Mouse (Mus musculus): Measurements from ENCODE around the gene Rbfox3.

Gene Rbfox3

DNA sequence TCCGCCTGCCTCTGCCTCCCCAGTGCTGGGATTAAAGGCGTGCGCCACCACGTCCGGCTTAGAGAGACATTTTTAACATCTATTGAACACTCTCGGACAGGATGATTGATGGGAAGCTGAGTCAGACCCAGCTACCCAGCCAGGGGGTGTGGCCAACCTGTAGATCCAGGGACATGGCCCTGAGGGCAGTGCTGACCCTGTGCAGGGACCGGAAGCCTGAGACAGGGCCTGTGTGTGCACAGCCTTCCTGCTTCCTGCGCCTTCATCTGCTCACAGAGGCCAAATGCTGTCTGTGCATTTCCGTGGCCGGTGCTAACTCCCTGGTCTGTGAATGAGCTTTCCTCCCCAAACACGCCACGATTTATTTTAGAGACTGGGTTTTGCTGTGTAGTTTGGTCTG is 431.6 kb downstream of the Rbfox3 start:
- no peak for DNase-seq (ENCODE audit: low spot score in 2 of 2)

DNA sequence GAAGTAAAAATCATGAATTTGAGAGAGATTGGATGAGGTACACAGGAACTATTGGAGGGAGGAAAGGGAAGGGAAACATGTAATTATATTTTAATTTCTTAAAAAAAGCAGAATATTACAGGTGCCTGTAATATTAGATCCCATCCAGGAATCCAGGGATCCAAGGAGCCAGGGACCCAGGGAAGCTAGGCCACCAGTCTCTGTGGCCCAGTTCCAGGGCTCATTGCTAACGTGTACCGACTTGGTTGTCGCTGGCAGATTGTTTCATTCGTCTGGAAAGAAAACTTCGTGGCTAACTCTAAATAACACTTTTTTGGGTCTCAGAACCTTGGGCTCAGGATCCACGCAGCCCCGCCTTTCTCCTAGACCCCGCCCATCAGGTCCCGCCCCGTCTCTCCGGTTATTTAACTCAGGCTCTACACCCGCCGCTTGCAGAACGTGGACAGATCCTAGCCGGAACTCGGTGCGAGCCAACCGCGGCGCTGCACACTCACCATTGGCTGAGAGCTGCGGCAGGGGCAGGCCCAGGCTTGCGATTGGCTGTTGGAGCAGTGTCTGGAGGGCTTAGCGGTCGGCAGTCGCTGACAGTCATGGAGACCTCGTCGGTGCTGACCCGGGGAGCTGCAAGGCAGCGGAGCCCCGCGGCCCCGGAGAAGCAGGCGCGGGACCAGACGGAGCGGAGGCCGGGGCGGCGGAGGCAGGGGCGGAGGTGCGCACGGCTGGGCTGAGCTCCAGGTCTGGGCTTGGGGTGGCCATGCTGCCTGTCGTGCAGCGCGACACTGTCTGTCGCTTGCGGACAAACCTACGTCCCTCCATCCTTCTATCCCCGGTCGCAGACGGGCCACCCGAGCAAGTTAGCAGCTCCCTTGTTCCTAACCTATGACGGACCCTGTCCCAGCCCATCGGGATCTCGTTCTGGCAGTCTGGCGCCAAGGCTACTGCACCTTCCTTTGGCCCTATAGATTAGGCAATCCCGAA is 434.7 kb downstream of the Rbfox3 start, which contains the start of gene Engase:
Gene Engase (plus strand): TSS at position 434 of the 978 bp plus-strand sequence.
- peak; percentile 97 for DNase-seq (ENCODE audit: low spot score in 2 of 2)

DNA sequence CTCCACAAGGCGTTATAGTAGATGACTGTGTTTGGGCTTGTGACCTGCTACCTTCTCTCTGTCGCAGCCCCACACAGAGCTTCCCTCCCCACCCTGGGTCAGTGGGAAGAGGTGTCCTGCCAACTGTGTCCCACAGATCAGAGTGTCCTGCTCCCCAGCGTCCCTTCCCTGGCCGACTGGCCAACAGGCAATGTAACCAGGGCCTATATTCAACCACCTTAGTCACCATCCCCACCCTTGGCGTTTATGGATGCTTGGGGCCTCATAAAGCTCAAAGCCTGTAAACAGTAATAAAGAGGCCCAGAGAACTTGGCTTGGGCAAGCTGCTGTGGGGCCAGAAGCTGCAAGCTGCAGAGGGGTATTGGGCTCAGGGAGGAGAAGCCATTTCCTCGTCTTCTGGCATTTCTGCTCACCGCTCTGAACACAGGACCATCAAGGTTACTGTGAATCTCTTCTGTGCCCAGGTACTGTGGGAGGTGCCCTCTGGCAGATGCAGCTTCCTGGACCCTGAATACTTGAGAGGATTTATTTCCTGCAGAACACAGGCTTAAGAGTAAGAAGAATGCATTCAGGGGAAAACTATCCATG is 435.8 kb downstream of the Rbfox3 start:
- no peak for DNase-seq (ENCODE audit: low spot score in 2 of 2)

DNA sequence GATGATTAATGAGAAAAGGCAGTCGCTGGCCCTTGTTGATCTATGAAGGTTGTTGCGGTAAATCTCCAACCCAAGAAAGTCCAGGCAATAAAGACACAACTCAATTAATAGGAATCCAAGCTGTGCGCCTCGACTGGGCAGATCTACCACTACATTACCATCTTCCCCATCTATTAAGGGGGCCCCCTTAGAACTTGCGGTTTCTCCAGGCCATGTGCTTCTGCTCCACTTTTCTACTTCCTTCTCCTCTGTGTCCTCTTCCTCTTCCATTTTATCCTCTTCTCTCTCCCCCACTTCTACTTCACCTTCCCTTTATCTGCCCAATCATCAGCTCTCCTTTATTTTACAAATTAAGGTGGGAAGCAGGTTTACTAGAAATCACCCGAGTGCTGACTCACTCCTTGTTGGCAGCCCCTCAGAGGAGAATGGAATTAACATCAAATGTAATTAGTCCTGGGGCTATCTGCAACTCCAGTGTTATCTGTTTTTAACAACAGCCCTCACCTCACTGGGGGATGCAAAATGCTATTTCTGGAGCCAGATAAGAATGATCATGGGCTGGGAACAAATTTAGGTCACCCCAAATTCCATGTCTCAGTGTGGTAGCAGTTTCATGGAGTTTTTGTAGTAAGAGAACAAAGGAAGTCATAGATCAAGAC is 437.4 kb downstream of the Rbfox3 start:
- no peak for DNase-seq (ENCODE audit: low spot score in 2 of 2)

DNA sequence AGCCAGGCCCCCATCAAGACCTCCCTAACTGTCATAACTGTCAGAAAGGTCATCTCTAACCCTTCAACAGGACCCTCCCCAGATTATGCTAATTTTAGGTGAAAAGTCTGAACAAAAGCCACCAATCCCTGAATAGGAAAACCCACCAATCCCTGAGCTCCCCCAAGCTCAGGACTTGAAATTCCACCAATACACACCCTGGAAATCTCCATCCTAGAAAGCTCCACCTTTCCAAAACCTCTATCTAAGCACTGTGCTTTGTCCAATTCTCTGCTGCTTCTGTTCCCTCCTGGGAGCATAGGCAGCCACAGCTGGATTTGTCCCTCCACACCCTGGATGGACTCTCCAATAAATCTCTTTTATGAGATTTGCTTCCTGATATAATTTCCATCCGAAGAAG is 438.2 kb downstream of the Rbfox3 start:
- no peak for DNase-seq (ENCODE audit: low spot score in 2 of 2)

DNA sequence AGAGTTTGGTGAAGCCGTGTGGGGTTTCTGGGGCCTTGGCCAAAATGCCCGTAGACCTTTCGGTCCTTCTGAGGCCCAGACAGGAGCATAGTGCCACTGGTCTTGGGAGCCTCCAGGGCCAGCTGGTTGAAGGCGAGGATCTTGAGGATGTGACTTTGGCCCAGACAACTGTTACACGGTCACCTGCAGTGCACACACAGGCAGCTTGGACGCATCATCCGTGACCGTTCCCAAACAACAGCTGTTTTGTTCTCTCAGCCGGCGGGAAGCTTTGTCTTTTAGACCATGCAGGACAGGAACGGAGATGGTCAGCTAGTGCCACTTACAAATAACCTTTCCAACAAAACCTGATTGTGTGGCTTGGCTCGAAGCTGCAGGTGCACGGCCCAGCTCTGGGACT is 439.7 kb downstream of the Rbfox3 start:
- no peak for DNase-seq (ENCODE audit: low spot score in 2 of 2)

DNA sequence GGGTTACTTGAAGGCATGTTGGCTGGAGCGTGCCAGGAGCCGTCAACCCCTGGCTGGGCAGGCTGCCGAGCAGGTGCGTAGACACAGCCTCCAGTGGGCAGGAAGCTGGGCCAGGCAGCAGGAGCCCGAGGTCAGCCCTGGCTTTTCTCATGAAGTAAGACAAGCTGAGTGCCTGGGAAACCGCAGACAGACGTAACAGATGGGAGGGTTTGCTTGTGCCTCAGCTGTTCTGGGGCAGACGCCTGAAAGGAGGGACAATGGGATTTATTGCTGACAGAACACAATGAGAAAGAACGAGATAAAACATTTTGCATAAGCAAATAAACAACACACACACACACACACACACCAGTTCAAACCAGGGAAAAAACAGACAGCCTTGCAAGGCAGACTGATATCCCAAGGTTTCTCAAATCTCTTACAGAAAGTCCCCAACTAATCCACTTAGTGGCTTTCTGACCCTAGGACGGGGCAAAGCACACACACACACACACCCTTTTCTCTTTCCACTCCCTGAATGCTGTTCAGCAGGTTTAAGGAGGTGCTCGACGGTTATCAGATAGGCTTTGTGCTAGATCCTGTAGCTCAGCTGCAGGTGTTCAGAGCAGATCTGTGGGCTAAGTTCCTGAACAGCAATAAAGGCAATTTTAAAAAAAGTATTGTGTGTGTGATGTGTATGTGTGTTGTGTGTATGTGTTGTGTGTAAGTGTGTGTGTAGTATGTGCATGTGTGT is 441.0 kb downstream of the Rbfox3 start:
- no peak for DNase-seq (ENCODE audit: low spot score in 2 of 2)

DNA sequence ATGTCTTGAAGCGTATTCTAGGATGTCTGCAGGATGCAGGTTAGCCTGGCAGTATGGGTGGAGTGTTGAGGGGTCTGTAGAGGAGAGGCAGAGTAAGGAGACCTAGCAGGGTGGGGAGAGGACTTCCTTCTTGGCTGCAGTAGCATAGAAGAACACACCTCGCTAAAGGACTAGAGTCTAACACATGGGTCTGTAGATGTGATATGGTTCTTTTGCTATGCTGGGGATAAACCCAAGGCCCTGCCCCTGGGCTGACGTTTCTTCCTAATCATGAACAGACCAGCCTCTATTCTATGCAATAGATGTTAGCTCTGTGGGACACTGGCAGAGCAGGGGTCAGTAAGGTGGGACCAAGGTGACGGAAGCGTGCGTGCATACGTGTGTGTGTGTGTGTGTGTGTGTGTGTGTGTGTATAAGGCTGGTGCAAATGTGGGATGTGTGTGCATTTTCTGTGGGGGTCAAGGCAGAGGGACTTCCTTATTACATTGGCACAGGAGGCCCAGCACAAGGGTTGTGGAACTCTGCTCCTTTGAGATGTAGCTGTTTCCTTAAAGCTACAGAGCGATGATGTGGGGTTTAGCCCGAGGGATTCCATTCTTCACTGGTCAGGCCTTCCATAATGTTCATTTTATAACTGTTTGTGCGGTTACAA is 441.8 kb downstream of the Rbfox3 start:
- DNase-seq (ENCODE audit: low spot score in 2 of 2): no peak

DNA sequence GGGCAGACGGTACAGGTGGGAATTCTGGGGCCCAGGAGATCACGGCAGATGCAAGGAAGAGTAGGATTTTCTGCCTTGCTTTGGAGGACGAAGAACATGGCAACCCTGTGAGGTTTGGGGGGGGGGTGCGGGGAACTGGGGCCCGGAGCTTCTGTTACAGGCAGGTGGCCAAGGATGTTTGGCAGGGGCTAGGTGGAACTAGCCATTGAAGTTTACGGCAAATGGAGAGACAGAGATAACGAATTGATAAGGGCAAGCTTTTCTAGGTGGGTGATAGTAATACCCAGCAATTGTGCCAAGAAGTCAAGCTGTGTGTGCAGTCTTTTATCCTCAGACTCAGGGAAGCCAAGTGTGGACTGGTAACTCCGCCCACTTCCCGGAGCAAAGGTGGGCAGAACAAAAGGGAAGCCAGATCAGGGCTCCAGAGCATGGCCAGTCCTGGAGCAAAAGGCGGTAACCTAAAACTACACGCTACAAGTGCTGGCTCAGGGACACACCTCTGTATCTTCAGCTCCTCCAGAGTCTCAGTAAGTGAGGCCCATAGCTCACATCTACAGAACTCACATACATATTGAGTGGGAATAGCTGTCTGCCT is 443.9 kb downstream of the Rbfox3 start:
- no peak for DNase-seq (ENCODE audit: low spot score in 2 of 2)

DNA sequence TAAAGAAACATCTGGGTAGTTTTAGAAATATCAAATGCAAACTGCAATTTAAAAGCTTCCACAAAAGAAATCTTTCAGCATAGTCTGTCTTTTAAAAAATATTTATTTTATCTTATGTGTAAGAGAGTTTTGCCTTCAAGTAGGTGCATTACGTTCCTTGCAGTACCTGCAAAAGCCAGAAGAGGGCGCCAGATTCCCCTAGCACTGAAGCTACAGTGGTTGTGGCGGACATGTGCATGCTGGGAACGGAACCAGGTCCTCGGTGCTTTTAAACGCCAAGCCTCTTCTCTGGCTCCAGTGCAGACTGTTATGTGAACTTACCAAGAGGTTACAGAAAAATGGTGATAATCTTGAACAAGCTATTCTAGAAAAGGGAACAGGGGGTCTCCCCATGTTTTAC is 451.1 kb downstream of the Rbfox3 start:
- DNase-seq (ENCODE audit: low spot score in 2 of 2): no peak

DNA sequence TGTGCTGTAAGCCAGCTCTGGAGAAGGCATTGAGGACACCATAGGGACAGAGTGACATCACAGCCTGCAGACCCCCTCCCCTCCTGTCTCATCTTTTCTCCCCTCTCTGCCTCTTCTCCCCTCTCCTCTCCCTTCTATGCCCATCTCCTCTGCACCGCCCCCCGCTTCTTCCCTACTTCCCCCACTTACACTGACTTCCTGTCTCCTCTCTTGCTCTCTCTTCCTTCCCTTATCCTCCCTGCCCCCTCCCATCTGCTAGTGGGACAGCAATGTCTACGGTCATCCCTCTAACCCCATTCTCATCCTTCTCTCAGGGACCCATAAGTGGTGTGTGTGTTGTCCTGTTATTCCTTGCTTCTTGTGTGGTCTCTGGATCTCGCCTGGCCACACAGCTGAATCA is 451.9 kb downstream of the Rbfox3 start:
- no peak for DNase-seq (ENCODE audit: low spot score in 2 of 2)

DNA sequence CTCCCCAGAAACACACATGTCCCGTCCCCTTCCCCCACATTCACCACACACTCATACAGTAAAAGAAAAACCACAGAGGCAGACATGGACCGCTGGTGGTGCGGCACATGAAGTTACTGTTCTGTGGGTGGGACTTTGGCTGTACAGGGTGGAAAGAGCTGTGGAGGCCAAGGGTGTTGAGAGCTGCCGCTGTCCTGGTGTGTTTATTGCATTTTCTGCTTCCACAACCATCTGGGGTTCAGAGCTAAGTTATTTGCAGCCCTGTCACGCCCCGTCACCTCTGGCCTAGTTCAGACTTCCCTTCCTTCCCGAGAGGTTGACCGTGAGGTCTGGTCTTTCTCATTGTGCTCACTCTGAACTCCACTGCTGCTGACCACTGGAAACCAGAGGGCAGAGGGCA is 452.3 kb downstream of the Rbfox3 start:
- no peak for DNase-seq (ENCODE audit: low spot score in 2 of 2)

DNA sequence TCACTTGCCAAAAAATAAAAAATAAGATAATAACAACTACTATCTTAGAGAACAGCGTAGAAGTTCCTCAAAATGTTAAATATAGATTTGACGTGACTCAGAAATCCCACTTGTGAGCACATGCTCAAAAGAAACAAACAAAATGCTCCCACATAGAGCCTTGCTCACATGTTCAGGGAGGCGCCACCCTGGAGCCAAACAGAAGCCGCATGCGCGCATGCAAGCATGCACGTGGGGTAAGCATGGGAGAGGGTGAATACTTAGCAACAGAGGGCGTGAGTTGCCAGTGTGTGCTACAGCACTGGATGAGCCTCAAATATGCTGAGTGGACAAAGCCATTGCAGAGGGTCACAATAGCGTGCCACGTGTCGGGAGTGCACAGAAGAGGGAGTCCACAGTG is 454.5 kb downstream of the Rbfox3 start:
- peak; percentile 65 to 75 for DNase-seq (ENCODE audit: low spot score in 2 of 2)

DNA sequence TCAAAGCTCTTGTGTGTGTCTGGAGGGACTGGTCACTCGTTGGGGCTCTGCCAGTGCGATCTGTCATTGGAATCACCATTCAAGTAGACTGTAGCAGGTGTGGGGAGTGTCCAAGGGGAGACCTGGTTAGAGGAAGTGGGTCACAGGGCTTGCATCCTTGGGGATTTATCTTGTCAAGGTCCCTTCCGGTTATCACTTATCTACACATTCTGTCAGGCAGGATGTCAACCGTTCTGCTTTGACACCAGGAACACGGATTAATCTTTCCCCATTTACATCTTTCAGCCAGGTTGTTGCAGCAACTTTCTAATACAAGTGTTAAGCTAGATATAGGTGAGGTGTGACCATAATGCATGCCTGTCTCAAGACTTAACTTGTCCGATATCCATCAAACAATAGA is 455.6 kb downstream of the Rbfox3 start:
- no peak for DNase-seq (ENCODE audit: low spot score in 2 of 2)

DNA sequence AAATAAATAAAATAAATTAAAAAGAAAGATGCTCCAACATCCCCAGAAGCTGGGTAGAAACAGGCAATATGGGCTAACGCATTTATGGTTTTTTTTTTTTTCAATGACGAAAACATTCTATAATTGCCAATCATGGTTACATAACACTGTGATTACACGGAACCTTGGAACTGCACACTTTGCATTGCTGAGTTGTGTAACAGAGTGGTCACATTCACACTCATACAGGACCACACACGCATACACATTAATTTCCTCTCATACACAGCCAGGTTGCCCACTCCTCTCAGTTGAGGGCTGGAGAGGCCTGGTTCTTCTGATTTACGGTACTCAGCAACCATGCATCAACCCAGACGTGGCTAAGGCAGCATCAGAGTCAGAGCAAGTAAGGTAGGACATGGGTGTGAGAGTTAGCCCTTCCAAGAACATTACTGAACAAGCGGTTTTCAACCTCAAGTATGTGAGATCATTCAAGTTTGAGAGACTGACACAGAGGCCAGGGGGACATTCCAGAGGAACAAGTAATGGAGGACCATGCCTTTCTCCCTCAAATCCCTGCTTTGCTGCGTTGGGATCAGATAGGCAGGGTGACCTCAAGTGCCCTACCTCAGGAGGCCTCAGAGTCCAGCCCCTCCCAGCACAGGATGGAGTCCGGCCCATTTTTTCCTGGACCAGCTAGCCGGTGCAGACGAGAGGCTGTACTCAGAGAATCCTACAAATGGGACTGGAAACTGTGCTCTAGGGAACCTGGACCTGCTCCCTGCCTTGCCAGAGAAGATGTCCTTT is 457.3 kb downstream of the Rbfox3 start:
- no peak for DNase-seq (ENCODE audit: low spot score in 2 of 2)

DNA sequence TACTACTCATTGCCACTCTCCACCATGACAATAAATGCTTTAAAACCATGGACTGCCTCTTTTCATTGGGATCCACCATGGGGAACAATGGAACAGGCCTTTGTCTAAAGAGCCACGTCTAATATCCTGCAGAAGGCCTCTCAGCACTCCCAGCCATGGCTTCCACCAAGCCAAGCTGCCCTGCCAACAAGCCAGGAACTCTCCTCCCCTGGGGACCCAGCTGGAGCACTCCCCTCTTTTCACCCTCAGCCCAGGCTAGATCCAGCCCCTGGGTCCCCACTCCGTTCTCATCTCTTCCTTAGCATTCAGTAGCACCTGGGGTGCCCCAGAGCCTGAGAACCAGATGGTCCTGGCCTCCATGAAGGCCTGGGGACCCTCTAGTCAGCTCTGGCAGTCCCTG is 458.4 kb downstream of the Rbfox3 start:
- no peak for DNase-seq (ENCODE audit: low spot score in 2 of 2)

DNA sequence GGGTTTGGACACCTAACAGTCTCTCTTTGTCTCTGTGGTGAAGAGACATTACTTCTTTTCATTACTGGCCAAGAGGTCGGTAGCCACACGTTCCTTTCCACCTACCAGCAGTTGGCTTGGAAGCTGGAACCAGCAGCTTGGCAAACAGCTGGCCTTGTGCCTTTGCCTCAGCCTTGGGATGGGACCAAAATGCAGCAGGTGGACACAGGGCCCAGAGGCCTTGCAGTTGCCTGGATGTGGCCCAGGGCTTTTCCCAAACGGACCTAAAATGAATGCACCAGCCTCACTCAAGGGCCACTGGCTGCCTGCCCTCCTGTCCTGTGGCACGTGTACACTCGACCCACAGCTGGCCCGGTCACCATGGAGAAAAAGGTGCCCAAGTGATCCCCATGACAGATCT is 460.2 kb downstream of the Rbfox3 start:
- no peak for DNase-seq (ENCODE audit: low spot score in 2 of 2)

DNA sequence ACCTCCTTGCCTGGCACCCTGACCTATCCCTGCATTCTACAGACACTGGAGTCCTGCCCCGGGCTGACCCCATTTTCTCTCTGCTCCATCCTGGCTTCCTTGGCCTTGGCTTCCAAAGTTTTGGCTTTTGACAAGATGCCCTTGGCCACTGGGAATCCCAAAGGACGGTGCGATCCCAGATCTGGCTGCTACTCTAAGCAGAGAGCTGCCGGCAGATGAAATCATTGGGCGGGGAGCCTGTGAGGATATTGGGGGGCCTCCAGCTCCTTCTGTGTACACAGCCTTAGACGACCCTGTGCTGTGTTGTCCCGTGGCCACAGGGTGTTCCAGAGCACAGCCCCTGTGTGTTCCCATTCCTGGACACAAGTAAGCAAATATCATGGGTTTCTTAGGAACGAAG is 463.0 kb downstream of the Rbfox3 start:
- no peak for DNase-seq (ENCODE audit: low spot score in 2 of 2)

DNA sequence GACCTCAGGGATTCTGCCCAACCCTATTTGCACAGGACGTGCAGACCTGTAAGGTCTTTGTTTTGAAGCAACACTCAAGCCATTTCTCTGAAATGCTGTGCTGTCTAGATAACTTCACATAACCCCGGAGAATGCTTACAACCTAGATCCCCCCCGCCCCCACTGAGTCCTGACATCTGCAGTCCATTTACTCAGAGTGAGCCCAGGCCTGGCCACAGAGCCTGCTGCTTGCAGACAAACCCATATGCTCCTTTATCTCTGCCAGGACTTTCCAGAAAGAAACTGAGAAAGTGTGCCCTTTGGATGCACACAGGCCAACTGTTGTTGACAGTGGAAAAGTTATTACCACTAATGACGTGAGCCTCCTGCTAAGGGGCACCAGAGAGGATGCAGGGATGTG is 464.1 kb downstream of the Rbfox3 start:
- no peak for DNase-seq (ENCODE audit: low spot score in 2 of 2)

DNA sequence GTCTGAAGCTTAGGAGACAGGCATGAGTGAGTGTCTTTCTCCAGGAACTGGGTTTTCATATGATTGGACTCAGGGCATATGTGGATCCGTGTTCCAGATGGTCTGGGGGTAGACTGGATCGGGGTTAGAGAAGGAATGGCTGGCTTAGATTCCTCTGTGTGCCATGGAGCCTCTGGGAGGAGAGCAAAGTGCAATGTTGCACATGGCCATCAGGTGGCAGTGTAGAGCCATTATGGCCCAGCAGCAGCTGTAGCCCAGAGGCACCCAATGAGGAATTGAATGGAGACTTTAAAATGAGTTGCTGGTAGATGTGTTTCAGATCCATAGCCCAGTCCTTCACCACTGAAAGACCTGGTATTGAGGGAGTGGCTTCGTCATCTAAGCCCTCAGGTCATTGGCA is 465.6 kb downstream of the Rbfox3 start:
- no peak for DNase-seq (ENCODE audit: low spot score in 2 of 2)
